Mouse (Mus musculus): ENCODE data around the gene Iqch. TPM values are rescaled to one million over a fixed set of nuclear protein-coding genes. Genes with fewer than 3 reads are reported as not detected.

The Iqch gene
- polyA plus RNA-seq, 1 experiment = not detected

GRCm38 (mm10) chr9:63623895-63624569 lies 21.7 kb upstream of the Iqch start:
- H3K27ac ChIP-seq (replicated peaks; ENCODE audit: low read depth, low read length) = no peak overlapping the region
- no peak overlapping the region for H3K4me3 ChIP-seq (ENCODE audit: insufficient read depth, low read depth, low read length)
- H3K4me1 ChIP-seq (ENCODE audit: control insufficient read depth, insufficient read depth, insufficient read length, low read length) = no peaks in the 10 kb centered on the region

- Histone ChIP-seq H3K4me3 (ENCODE audit: insufficient read depth, low read depth, low read length) (no peak overlapping the region), H3K27ac (replicated peaks; ENCODE audit: low read depth, low read length) (no peak overlapping the region), H3K4me1 (ENCODE audit: control insufficient read depth, insufficient read depth, insufficient read length, low read length) (peaks cover 8% of the 10 kb centered on the region)
Measured at GRCm38 (mm10) chr9:63617967-63618366, 15.7 kb upstream of the Iqch start.

DNA sequence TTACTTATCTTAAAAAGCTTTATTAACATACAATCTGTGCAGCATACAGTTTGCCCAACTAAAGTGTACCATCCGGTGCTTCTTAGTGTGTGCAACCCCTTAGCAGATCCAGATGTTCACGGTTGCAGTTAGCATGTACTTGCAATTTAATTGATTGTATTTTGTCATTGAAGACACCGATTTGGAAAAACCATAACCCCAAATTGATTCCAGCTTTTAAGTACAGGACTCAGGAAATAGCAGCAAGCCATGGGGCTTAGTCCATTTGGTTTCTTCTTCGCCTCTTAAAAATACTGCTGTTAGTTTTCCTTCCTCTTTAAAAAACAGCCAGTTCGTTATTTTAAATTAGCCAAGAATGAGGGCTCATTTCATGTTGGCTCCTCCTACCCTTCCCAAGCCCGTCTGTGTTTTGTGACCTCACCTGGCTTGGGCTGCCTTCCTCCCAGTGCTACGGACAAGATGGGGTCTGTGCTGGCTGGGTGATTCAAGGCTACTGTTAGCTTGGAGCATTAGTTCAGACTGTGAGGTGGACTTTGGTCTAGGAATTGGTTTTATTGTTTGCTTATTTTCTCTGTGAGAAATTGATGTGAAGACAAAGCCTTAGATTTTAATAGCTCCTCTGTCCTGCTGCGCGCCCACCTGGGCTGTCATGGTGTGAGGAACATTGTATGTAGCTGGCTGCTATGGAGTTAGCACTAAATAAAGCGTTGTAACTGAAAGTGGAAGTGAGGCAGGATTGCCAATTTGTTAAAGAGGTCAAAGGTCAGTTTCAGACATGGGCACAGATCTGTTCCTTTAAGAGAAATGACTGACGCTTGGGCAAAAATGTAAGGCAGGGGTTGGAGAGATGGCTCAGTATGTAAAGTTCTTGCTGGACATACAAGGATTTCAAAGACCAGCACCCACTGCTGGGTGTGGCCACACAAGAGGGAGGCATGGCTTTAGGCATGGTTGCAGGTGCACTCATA lies 12.0 kb upstream of the Iqch start:
- Histone ChIP-seq H3K4me1 (ENCODE audit: control insufficient read depth, insufficient read depth, insufficient read length, low read length) (peaks cover 21% of the 10 kb centered on the region), H3K4me3 (ENCODE audit: insufficient read depth, low read depth, low read length) (no peak overlapping the region), H3K27ac (replicated peaks; ENCODE audit: low read depth, low read length) (peak overlapping the region; percentile 66)

- Histone ChIP-seq H3K4me1 (ENCODE audit: control insufficient read depth, insufficient read depth, insufficient read length, low read length) (peaks cover 21% of the 10 kb centered on the region), H3K4me3 (ENCODE audit: insufficient read depth, low read depth, low read length) (no peak overlapping the region), H3K27ac (replicated peaks; ENCODE audit: low read depth, low read length) (peak overlapping the region; percentile 32)
Measured at GRCm38 (mm10) chr9:63613569-63613968, 11.3 kb upstream of the Iqch start.

GRCm38 (mm10) chr9:63612565-63613515 lies 10.5 kb upstream of the Iqch start:
- Histone ChIP-seq H3K4me3 (ENCODE audit: insufficient read depth, low read depth, low read length) (no peak overlapping the region), H3K4me1 (ENCODE audit: control insufficient read depth, insufficient read depth, insufficient read length, low read length) (peaks cover 21% of the 10 kb centered on the region), H3K27ac (replicated peaks; ENCODE audit: low read depth, low read length) (peak overlapping the region; percentile 32)

DNA sequence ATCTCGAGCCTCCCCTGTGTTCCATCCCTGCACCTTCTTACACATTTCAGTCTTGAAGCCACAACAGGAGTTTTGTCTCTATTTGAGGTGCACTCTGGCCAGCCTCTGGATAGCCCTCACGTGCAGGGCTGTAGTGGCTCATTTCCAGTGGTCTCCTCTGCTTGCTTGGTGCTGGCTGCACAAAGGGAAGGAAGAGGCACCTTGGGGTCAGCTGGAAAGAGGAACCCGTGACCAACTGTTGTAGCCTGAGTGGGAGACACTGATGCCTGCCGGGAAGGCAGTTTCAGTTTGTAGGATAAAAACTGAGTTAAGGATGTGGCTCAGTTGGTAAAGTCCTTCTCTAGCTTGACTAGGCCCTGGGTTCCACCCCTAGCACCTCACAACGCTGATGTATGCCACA lies 9.7 kb upstream of the Iqch start:
- Histone ChIP-seq H3K27ac (replicated peaks; ENCODE audit: low read depth, low read length) (peak overlapping the region; percentile 23; the same call in 1 of the 2 replicates), H3K4me3 (ENCODE audit: insufficient read depth, low read depth, low read length) (no peak overlapping the region), H3K4me1 (ENCODE audit: control insufficient read depth, insufficient read depth, insufficient read length, low read length) (peaks cover 21% of the 10 kb centered on the region)

- Histone ChIP-seq H3K27ac (replicated peaks; ENCODE audit: low read depth, low read length) (peak overlapping the region; percentile 2; the same call in 1 of the 2 replicates), H3K4me3 (ENCODE audit: insufficient read depth, low read depth, low read length) (no peak overlapping the region), H3K4me1 (ENCODE audit: control insufficient read depth, insufficient read depth, insufficient read length, low read length) (peaks cover 21% of the 10 kb centered on the region)
Measured at GRCm38 (mm10) chr9:63610841-63611366, 8.6 kb upstream of the Iqch start.

DNA sequence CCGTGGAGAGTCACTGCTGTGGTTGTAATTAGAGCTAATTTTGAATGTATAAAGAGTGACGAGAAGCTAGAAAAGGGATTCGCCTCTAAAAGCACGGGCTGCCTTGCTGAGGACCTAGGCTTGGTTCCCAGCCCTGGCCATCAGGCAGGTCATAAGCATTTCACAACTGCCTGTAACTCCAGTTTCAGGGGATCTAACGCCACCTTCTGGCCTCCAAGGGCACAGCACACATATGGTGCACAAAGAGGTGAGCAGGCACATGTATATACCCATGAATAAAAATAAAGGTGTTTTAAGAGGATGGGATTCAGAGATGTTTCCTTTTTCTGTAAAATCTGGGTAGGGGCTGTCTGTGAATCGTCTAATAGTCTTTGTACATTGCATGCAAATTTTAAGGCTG lies 7.9 kb upstream of the Iqch start:
- Histone ChIP-seq H3K27ac (replicated peaks; ENCODE audit: low read depth, low read length) (no peak overlapping the region), H3K4me1 (ENCODE audit: control insufficient read depth, insufficient read depth, insufficient read length, low read length) (peaks cover 21% of the 10 kb centered on the region)

GRCm38 (mm10) chr9:63609776-63610175 lies 7.5 kb upstream of the Iqch start:
- no peak overlapping the region for H3K4me3 ChIP-seq (ENCODE audit: insufficient read depth, low read depth, low read length)
- H3K4me1 ChIP-seq (ENCODE audit: control insufficient read depth, insufficient read depth, insufficient read length, low read length) = peaks cover 19% of the 10 kb centered on the region
- no peak overlapping the region for H3K27ac ChIP-seq (replicated peaks; ENCODE audit: low read depth, low read length)

More for the DNA sequence above, 7.9 kb upstream of the Iqch start:
- no peak overlapping the region for H3K4me3 ChIP-seq (ENCODE audit: insufficient read depth, low read depth, low read length)

DNA sequence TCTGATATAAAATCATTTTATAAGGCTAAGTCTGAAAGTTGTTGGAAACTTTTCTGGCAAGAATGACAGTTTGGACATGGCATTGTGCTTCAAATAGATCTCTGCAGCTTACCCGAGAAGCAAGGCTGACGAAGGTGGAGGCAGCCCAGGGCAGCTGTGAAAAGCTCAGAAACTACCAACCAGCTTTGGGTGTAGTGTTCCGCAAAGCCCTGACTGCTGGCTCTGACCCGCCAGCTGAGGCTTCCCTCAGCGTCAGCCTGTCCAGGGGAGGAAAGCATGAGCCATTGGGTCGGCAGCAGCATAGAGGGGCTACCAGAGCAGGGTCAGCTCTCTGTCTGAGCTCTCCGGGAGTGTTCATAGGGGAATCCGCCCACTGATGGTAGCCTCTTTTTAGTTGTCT lies 7.0 kb upstream of the Iqch start:
- H3K27ac ChIP-seq (replicated peaks; ENCODE audit: low read depth, low read length) = no peak overlapping the region
- no peak overlapping the region for H3K4me3 ChIP-seq (ENCODE audit: insufficient read depth, low read depth, low read length)
- H3K4me1 ChIP-seq (ENCODE audit: control insufficient read depth, insufficient read depth, insufficient read length, low read length) = peaks cover 14% of the 10 kb centered on the region

- H3K4me1 ChIP-seq (ENCODE audit: control insufficient read depth, insufficient read depth, insufficient read length, low read length) = peaks cover 24% of the 10 kb centered on the region
- no peak overlapping the region for H3K27ac ChIP-seq (replicated peaks; ENCODE audit: low read depth, low read length)
- no peak overlapping the region for H3K4me3 ChIP-seq (ENCODE audit: insufficient read depth, low read depth, low read length)
Measured at GRCm38 (mm10) chr9:63608006-63608405, 5.7 kb upstream of the Iqch start.

DNA sequence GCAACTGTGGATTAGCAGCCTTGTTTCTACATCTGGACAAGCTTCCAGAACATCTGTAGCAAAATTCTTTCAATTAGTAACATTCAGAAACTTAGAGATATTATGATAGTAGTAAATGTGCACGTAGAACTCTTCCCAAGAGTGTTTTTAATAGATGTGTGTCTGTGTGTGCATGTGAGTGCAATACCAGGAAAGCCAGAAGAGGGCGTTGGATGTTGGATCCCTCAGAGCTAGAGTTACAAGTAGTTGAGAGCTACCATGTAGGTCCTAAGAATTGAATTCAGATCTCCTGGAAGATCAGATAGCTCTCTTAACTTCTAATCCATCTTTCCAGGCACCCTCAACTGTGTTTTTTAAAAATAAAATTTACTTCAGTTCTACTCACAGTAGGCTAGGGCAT lies 4.3 kb upstream of the Iqch start:
- Histone ChIP-seq H3K4me1 (ENCODE audit: control insufficient read depth, insufficient read depth, insufficient read length, low read length) (peaks cover 17% of the 10 kb centered on the region), H3K4me3 (ENCODE audit: insufficient read depth, low read depth, low read length) (no peak overlapping the region), H3K27ac (replicated peaks; ENCODE audit: low read depth, low read length) (no peak overlapping the region)

DNA sequence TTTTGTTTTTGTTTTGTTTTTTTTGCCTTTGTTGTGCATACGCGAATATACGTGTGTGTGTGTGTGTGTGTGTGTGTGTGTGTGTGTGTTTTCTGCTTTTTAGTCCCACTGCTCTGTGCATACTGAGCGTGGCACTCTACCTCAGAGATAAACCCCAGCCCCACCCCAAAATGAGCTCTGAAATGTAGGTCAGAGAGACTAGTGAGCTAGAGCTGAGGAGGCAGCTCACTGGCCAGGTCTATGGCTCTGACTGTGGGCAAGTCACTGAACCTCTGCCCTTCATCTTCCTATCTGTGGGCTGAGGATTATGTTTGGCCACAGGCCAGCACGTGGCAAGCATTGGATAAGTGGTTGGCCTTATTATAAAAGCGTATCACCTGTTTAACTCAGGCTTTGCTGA lies 1.6 kb upstream of the Iqch start:
- Histone ChIP-seq H3K4me1 (ENCODE audit: control insufficient read depth, insufficient read depth, insufficient read length, low read length) (peaks cover 11% of the 10 kb centered on the region), H3K4me3 (ENCODE audit: insufficient read depth, low read depth, low read length) (peak overlapping the region; percentile 94), H3K27ac (replicated peaks; ENCODE audit: low read depth, low read length) (no peak overlapping the region)

DNA sequence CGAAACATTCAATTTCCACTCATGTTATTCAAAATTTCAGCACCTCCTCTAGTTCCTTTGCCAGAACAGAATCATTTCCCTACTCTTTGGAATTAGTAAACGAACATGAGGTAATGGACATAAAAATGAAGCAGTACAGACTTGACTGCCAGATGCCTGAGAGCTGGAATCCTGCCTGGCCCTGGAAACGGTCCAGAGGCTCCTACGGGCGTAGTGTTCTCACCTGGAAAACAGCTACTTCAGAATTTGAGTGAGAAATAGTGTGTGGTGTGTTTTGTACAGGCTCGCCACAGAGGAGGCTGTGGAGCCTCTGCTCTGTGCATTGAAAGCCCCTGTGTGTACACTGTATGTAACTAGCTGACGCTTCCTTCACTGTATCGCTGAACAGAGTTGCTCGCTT lies 5.6 kb downstream of the Iqch start:
- Histone ChIP-seq H3K4me3 (ENCODE audit: insufficient read depth, low read depth, low read length) (no peak overlapping the region), H3K27ac (replicated peaks; ENCODE audit: low read depth, low read length) (no peak overlapping the region), H3K4me1 (ENCODE audit: control insufficient read depth, insufficient read depth, insufficient read length, low read length) (no peaks in the 10 kb centered on the region)
